Mouse (Mus musculus): ENCODE data around the gene Slc27a2.

The Slc27a2 gene

GRCm38 (mm10) chr2:126552357-126553290, at the start of gene Slc27a2:
Gene Slc27a2 (plus strand): TSS chr2:126552407.
- in situ Hi-C loops (cut with MboI) = no loop called here

- in situ Hi-C loops (cut with MboI) = loop anchor here (25.0 kb wide), 1 partner anchor 843 kb away; the partner anchor contains the start of gene Eid1
Measured at GRCm38 (mm10) chr2:126505156-126505555, 47.1 kb upstream of the Slc27a2 start.

- in situ Hi-C loops (cut with MboI) = loop anchor here (25.0 kb wide), 1 partner anchor 845 kb away; the partner anchor contains the start of gene Eid1
Measured at GRCm38 (mm10) chr2:126507477-126507876, 44.7 kb upstream of the Slc27a2 start.

- in situ Hi-C loops (cut with MboI) = loop anchor here (25.0 kb wide), 1 partner anchor 846 kb away; the partner anchor contains the start of gene Eid1
Measured at GRCm38 (mm10) chr2:126508228-126508627, 44.0 kb upstream of the Slc27a2 start.

- in situ Hi-C loops (cut with MboI) = loop anchor here (25.0 kb wide), 1 partner anchor 853 kb away; the partner anchor contains the start of gene Eid1
Measured at GRCm38 (mm10) chr2:126515069-126515826, 37.0 kb upstream of the Slc27a2 start.

GRCm38 (mm10) chr2:126519872-126520581, 32.2 kb upstream of the Slc27a2 start:
- in situ Hi-C loops (cut with MboI) = loop anchor here (25.0 kb wide), 1 partner anchor 858 kb away; the partner anchor contains the start of gene Eid1

- in situ Hi-C loops (cut with MboI) = loop anchor here (25.0 kb wide), 1 partner anchor 859 kb away; the partner anchor contains the start of gene Eid1
Measured at GRCm38 (mm10) chr2:126520828-126521227, 31.4 kb upstream of the Slc27a2 start.

- in situ Hi-C loops (cut with MboI) = loop anchor here (25.0 kb wide), 1 partner anchor 859 kb away; the partner anchor contains the start of gene Eid1
Measured at GRCm38 (mm10) chr2:126521471-126521870, 30.7 kb upstream of the Slc27a2 start.

GRCm38 (mm10) chr2:126522056-126522455, 30.2 kb upstream of the Slc27a2 start:
- in situ Hi-C loops (cut with MboI) = loop anchor here (25.0 kb wide), 1 partner anchor 860 kb away; the partner anchor contains the start of gene Eid1

GRCm38 (mm10) chr2:126523101-126523745, 29.0 kb upstream of the Slc27a2 start:
- in situ Hi-C loops (cut with MboI) = loop anchor here (25.0 kb wide), 1 partner anchor 861 kb away; the partner anchor contains the start of gene Eid1

GRCm38 (mm10) chr2:126524271-126524670, 27.9 kb upstream of the Slc27a2 start:
- in situ Hi-C loops (cut with MboI) = loop anchor here (25.0 kb wide), 1 partner anchor 862 kb away; the partner anchor contains the start of gene Eid1

- in situ Hi-C loops (cut with MboI) = no loop called here
Measured at GRCm38 (mm10) chr2:126527461-126527860, 24.7 kb upstream of the Slc27a2 start.

GRCm38 (mm10) chr2:126530581-126530980, 21.6 kb upstream of the Slc27a2 start:
- in situ Hi-C loops (cut with MboI) = no loop called here

GRCm38 (mm10) chr2:126537654-126538053, 14.6 kb upstream of the Slc27a2 start:
- in situ Hi-C loops (cut with MboI) = no loop called here

GRCm38 (mm10) chr2:126540390-126540925, 11.7 kb upstream of the Slc27a2 start:
- in situ Hi-C loops (cut with MboI) = no loop called here

GRCm38 (mm10) chr2:126542211-126542610, 10.0 kb upstream of the Slc27a2 start:
- in situ Hi-C loops (cut with MboI) = no loop called here

- in situ Hi-C loops (cut with MboI) = no loop called here
Measured at GRCm38 (mm10) chr2:126545297-126545696, 6.9 kb upstream of the Slc27a2 start.

GRCm38 (mm10) chr2:126546392-126546791, 5.8 kb upstream of the Slc27a2 start:
- in situ Hi-C loops (cut with MboI) = no loop called here

- in situ Hi-C loops (cut with MboI) = no loop called here
Measured at GRCm38 (mm10) chr2:126549681-126550080, 2.5 kb upstream of the Slc27a2 start.

GRCm38 (mm10) chr2:126551244-126551890, 840 bp upstream of the Slc27a2 start:
- in situ Hi-C loops (cut with MboI) = no loop called here

Measured in mature B cell (primary cell).